Mouse (Mus musculus) inflammation-experienced regulatory T-cells, adult 16 weeks (primary cell): Measurements from ENCODE around the gene Rundc3b. TPM values are rescaled to one million over a fixed set of nuclear protein-coding genes. Genes with fewer than 3 reads are reported as not detected.

Source experiments
- polyA plus RNA-seq: library from polyadenylated mRNA; unstranded; fragments of 100-300 nt; shearing (Covaris generic); gene quantifications from one replicate; pipeline ENCODE4 v1.2.1, GENCODE M21; 2017

The Rundc3b gene
- 8.8 TPM for polyA plus RNA-seq

DNA sequence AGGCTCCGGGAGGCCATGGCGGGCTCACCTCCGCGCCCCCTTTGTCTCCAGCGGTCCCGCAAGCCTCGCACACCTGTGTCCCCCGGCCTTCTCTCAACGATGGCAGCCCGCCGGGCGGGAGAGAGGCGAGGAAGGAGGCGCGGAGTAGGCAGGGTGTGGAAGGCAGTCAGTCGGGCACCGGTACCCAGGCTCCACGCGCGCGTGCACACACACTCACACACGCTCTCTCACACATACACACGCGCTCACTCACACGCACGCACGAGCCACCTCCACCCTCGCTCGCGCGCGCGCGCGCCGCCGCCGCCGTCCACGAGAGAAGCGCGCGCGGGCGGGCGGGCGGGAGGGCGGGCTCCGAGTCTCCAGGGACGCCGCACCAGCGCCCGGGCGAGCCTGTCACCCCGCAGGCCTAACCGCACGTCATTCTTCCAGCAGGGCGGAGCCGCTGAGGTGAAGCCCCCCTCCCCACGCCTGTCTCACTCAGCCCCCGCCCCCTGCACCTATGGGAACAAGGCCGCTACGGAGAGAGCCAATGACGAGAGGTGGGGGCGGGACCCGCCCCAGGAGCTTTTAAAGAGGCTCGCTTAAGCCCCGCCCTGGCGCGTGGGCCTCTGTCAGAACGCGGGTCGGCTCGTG, at the start of gene Rundc3b:
Gene Rundc3b (minus strand): TSS at position 357 of the 636 bp plus-strand sequence.

DNA sequence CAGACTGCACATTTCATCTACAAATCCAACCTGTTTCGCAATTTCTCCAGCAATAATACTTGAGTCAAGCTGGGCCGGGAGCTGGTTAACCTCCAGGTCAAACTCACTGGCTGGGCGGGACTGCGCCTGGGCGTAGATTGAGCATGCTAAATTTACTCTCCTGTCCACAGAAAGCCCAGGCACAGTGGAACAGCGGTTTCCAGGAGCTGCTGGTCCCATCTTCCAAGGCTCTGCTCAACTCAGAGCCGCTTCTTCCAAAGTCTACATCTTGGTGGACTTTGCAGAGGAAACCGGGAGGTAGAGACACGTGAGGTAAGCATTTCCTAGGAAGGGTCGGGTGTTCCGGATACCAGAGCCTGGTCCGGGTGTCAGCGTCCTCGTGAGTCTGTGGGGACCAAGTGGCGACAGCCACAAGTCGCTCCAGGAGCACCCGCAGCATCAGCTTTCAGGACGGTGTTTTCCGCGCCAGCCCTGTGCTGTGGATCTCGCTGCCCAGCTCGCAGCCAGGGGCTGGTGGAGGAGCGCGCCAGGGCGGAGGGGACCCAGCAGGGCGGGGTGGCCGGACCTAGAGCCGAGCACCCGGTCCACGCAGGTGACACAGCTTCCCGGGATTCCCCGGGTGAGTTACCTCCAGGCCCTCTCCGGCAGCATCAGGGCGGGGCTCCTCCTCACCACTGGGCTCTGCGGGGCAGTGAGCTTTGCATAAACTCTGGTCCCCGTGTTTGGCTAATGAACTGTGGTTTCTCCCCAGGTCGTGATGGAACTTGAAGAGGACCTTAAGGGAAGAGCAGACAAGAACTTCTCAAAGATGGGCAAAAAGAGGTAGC, 37.4 kb upstream of the Rundc3b start, which contains the start of gene Abcb1a:
Gene Abcb1a (plus strand): TSS at position 167 of the 827 bp plus-strand sequence.

Other genes with a start within 250 kb of the Rundc3b start
- 14.8 TPM for gene Dbf4, start 200.2 kb downstream of the Rundc3b start, polyA plus RNA-seq
- gene Slc25a40, start 200.1 kb downstream of the Rundc3b start, polyA plus RNA-seq: 32.7 TPM
- gene Abcb1a, start 37.1 kb upstream of the Rundc3b start, polyA plus RNA-seq: 89.2 TPM
- gene Abcb1b, start 175.2 kb upstream of the Rundc3b start, polyA plus RNA-seq: 21.0 TPM